Mouse (Mus musculus) neural tube, embryonic 15.5 days (tissue): ENCODE measurements around the gene Cdc45. TPM values are rescaled to one million over a fixed set of nuclear protein-coding genes. Genes with fewer than 3 reads are reported as not detected.
A peak's percentile ranks its signal among the peaks of the same experiment; 100 is the strongest.
"Not testable (repeated sequence)": the region's sequence is repeated elsewhere in the genome, so short reads cannot be mapped to it uniquely, and the experiment has no call there.

Experiments
- ATAC-seq: fragments of 200-750 bp; cut with Nextera tagmentation; 2 replicates; pipeline ENCODE4 v1.8.0; 2017; ENCODE audit warnings: mild to moderate bottlenecking, moderate TSS enrichment, moderate library complexity; ENCODE audit not compliant: low FRiP score
- H3K27ac ChIP-seq: fragments of 300-500 bp; sonication (generic); replicated peaks from 2 replicates; pipeline ENCODE4 v1.5.1; 2015; ENCODE audit warnings: mild to moderate bottlenecking, inconsistent platforms
- H3K27me3 ChIP-seq: fragments of 300-500 bp; sonication (generic); replicated peaks from 2 replicates; pipeline ENCODE4 v1.6.1; 2015; ENCODE audit warnings: inconsistent platforms
- H3K36me3 ChIP-seq: fragments of 300-500 bp; sonication (generic); 2 replicates; pipeline ENCODE4 v1.6.1; 2015; ENCODE audit warnings: inconsistent platforms
- H3K4me1 ChIP-seq: fragments of 300-500 bp; sonication (generic); 2 replicates; pipeline ENCODE4 v1.6.1; 2015; ENCODE audit warnings: inconsistent platforms
- H3K4me2 ChIP-seq: fragments of 300-500 bp; sonication (generic); 2 replicates; pipeline ENCODE4 v1.6.1; 2015; ENCODE audit warnings: inconsistent platforms, mild to moderate bottlenecking, moderate library complexity
- H3K4me3 ChIP-seq: fragments of 300-500 bp; sonication (generic); replicated peaks from 2 replicates; pipeline ENCODE4 v1.5.1; 2015; ENCODE audit warnings: mild to moderate bottlenecking, inconsistent platforms
- H3K9ac ChIP-seq: fragments of 300-500 bp; sonication (generic); replicated peaks from 2 replicates; pipeline ENCODE4 v1.6.1; 2015; ENCODE audit warnings: mild to moderate bottlenecking, inconsistent platforms
- H3K9me3 ChIP-seq: fragments of 300-500 bp; sonication (generic); replicated peaks from 2 replicates; pipeline ENCODE4 v1.6.1; 2016; ENCODE audit warnings: inconsistent platforms
- WGBS: fragments of 180-500 bp; shearing (Covaris S2); methylation state at CpG from one replicate; pipeline ENCODE4 v1.1.7; 2015; ENCODE audit warnings: mixed read lengths; 5-methylcytosine and 5-hydroxymethylcytosine counted together
- polyA plus RNA-seq: library from polyadenylated mRNA; unstranded; fragments of >200 nt; fragmentation: Nextera tagmentation; extraction: Ambion mirVana; gene quantifications from 2 replicates; pipeline ENCODE4 v1.2.1, GENCODE M21; 2015

Cdc45 gene
- polyA plus RNA-seq = 6.6 and 18.5 TPM in 2 replicates

GRCm38 (mm10) chr16:18811468-18812384 is at the start of gene Cdc45, which contains the start of gene Ufd1:
TSS of gene Cdc45 (minus strand) at chr16:18811987.
TSS of gene Ufd1 (plus strand) at chr16:18811779.
- H3K9ac ChIP-seq = peak within 1 kb of the TSS; percentile 84
- peaks cover 21% of the 10 kb centered on the region for H3K4me1 ChIP-seq
- peak; percentile 98 for ATAC-seq
- under 1% methylated on average over 42 of the region's 42 CpGs for WGBS
- peak within 1 kb of the TSS; percentile 94 for H3K4me3 ChIP-seq
- H3K36me3 ChIP-seq = peaks cover 16% of the 10 kb centered on the region
- H3K27ac ChIP-seq = peak within 1 kb of the TSS; percentile 81
- no peaks in the 10 kb centered on the region for H3K27me3 ChIP-seq
- H3K9me3 ChIP-seq = no peaks in the 10 kb centered on the region
- H3K4me2 ChIP-seq = peak within 1 kb of the TSS; percentile 87

GRCm38 (mm10) chr16:18860186-18860585 is 48.4 kb upstream of the Cdc45 start:
- H3K27ac ChIP-seq = no peak overlapping the region
- no peaks in the 10 kb centered on the region for H3K4me1 ChIP-seq
- no peak overlapping the region for H3K4me3 ChIP-seq
- no peaks in the 10 kb centered on the region for H3K27me3 ChIP-seq
- H3K9me3 ChIP-seq = no peaks in the 10 kb centered on the region
- no peak overlapping the region for H3K4me2 ChIP-seq
- no peaks in the 10 kb centered on the region for H3K36me3 ChIP-seq
- no peak for ATAC-seq
- no peak overlapping the region for H3K9ac ChIP-seq
- WGBS = 74% methylated on average over 1 of the region's 1 CpGs

- no peaks in the 10 kb centered on the region for H3K4me1 ChIP-seq
- H3K27me3 ChIP-seq = no peaks in the 10 kb centered on the region
- no peak overlapping the region for H3K9ac ChIP-seq
- no peak overlapping the region for H3K4me3 ChIP-seq
- no peak overlapping the region for H3K4me2 ChIP-seq
- no peaks in the 10 kb centered on the region for H3K9me3 ChIP-seq
- H3K36me3 ChIP-seq = no peaks in the 10 kb centered on the region
- no peak overlapping the region for H3K27ac ChIP-seq
- ATAC-seq = peak; percentile 45; the same call in 1 of the 2 replicates
These were observed 46.8 kb upstream of the Cdc45 start for GRCm38 (mm10) chr16:18858551-18858950.

- H3K4me2 ChIP-seq, H3K9me3 ChIP-seq, H3K4me3 ChIP-seq, H3K27ac ChIP-seq, H3K4me1 ChIP-seq, H3K27me3 ChIP-seq, ATAC-seq, H3K36me3 ChIP-seq, H3K9ac ChIP-seq: not testable (repeated sequence)
- WGBS = 96% methylated on average over 14 of the region's 17 CpGs
These were observed 37.9 kb upstream of the Cdc45 start for GRCm38 (mm10) chr16:18849521-18850190.

- H3K27me3 ChIP-seq = no peaks in the 10 kb centered on the region
- 90% methylated on average over 15 of the region's 15 CpGs for WGBS
- no peaks in the 10 kb centered on the region for H3K36me3 ChIP-seq
- H3K4me1 ChIP-seq = no peaks in the 10 kb centered on the region
- no peak overlapping the region for H3K4me2 ChIP-seq
- no peak overlapping the region for H3K4me3 ChIP-seq
- H3K27ac ChIP-seq = no peak overlapping the region
- H3K9me3 ChIP-seq = peaks cover 7% of the 10 kb centered on the region; the same call in 1 of the 2 replicates
- no peak for ATAC-seq
- no peak overlapping the region for H3K9ac ChIP-seq
These were observed 34.6 kb upstream of the Cdc45 start for GRCm38 (mm10) chr16:18846301-18846820.

- H3K4me2 ChIP-seq = no peak overlapping the region
- H3K4me3 ChIP-seq = no peak overlapping the region
- 93% methylated on average over 4 of the region's 4 CpGs for WGBS
- ATAC-seq = no peak
- no peak overlapping the region for H3K9ac ChIP-seq
- no peaks in the 10 kb centered on the region for H3K27me3 ChIP-seq
- H3K9me3 ChIP-seq = no peaks in the 10 kb centered on the region
- peaks cover 21% of the 10 kb centered on the region for H3K36me3 ChIP-seq
- no peak overlapping the region for H3K27ac ChIP-seq
- peaks cover 14% of the 10 kb centered on the region; the same call in 1 of the 2 replicates for H3K4me1 ChIP-seq
These were observed 26.6 kb upstream of the Cdc45 start for GRCm38 (mm10) chr16:18838346-18838745.

- H3K36me3 ChIP-seq = peaks cover 34% of the 10 kb centered on the region
- ATAC-seq = peak; percentile 98
- peak within 1 kb of the TSS; percentile 92 for H3K4me3 ChIP-seq
- peak within 1 kb of the TSS; percentile 63 for H3K4me2 ChIP-seq
- H3K27me3 ChIP-seq = no peaks in the 10 kb centered on the region
- under 1% methylated on average over 46 of the region's 46 CpGs for WGBS
- peak within 1 kb of the TSS; percentile 86 for H3K27ac ChIP-seq
- peak within 1 kb of the TSS; percentile 84 for H3K9ac ChIP-seq
- H3K4me1 ChIP-seq = peaks cover 14% of the 10 kb centered on the region; the same call in 1 of the 2 replicates
- no peaks in the 10 kb centered on the region for H3K9me3 ChIP-seq
These were observed 24.9 kb upstream of the Cdc45 start, which contains the start of the genes 2510002D24Rik and Gm28539 for GRCm38 (mm10) chr16:18836468-18837208. TSS of gene 2510002D24Rik (plus strand) at chr16:18836578. TSS of gene Gm28539 (plus strand) at chr16:18836584.

- peaks cover 14% of the 10 kb centered on the region; the same call in 1 of the 2 replicates for H3K4me1 ChIP-seq
- peak; percentile 44; the same call in 1 of the 2 replicates for ATAC-seq
- H3K4me2 ChIP-seq = peak overlapping the region; percentile 63
- no peaks in the 10 kb centered on the region for H3K9me3 ChIP-seq
- H3K27ac ChIP-seq = peak overlapping the region; percentile 86; the same call in 1 of the 2 replicates
- WGBS = 28% methylated on average over 3 of the region's 3 CpGs
- peaks cover 38% of the 10 kb centered on the region for H3K36me3 ChIP-seq
- H3K4me3 ChIP-seq = peak overlapping the region; percentile 92
- H3K9ac ChIP-seq = no peak overlapping the region
- H3K27me3 ChIP-seq = no peaks in the 10 kb centered on the region
These were observed 24.3 kb upstream of the Cdc45 start for GRCm38 (mm10) chr16:18836073-18836467.

GRCm38 (mm10) chr16:18833486-18833885 is 21.7 kb upstream of the Cdc45 start:
- Histone ChIP-seq H3K36me3 (peaks cover 56% of the 10 kb centered on the region), H3K27ac (no peak overlapping the region), H3K4me2 (no peak overlapping the region), H3K27me3 (no peaks in the 10 kb centered on the region), H3K9me3 (no peaks in the 10 kb centered on the region), H3K4me1 (peaks cover 14% of the 10 kb centered on the region; the same call in 1 of the 2 replicates), H3K9ac (no peak overlapping the region), H3K4me3 (no peak overlapping the region)
- no peak for ATAC-seq
- 85% methylated on average over 2 of the region's 2 CpGs for WGBS

GRCm38 (mm10) chr16:18829102-18829501 is 17.3 kb upstream of the Cdc45 start:
- ATAC-seq = no peak
- WGBS = 88% methylated on average over 6 of the region's 6 CpGs
- no peak overlapping the region for H3K9ac ChIP-seq
- H3K9me3 ChIP-seq = no peaks in the 10 kb centered on the region
- no peak overlapping the region for H3K4me3 ChIP-seq
- no peak overlapping the region for H3K4me2 ChIP-seq
- no peaks in the 10 kb centered on the region for H3K4me1 ChIP-seq
- no peaks in the 10 kb centered on the region for H3K27me3 ChIP-seq
- no peak overlapping the region for H3K27ac ChIP-seq
- H3K36me3 ChIP-seq = peaks cover 87% of the 10 kb centered on the region

- no peak for ATAC-seq
- H3K9ac ChIP-seq = no peak overlapping the region
- whole genome bisulfite sequencing = 92% methylated on average over 3 of the region's 3 CpGs
- peaks cover 85% of the 10 kb centered on the region for H3K36me3 ChIP-seq
- H3K4me3 ChIP-seq = no peak overlapping the region
- no peaks in the 10 kb centered on the region for H3K4me1 ChIP-seq
- no peaks in the 10 kb centered on the region for H3K9me3 ChIP-seq
- H3K27ac ChIP-seq = no peak overlapping the region
- H3K4me2 ChIP-seq = no peak overlapping the region
- H3K27me3 ChIP-seq = no peaks in the 10 kb centered on the region
These were observed 16.8 kb upstream of the Cdc45 start for GRCm38 (mm10) chr16:18828630-18829029.
